Mouse (Mus musculus) CD4-positive, CD25-positive, alpha-beta regulatory T cell, adult 4 months (primary cell): Measurements from ENCODE around the gene Aff2. TPM values are rescaled to one million over a fixed set of nuclear protein-coding genes. Genes with fewer than 3 reads are reported as not detected.

Experiments
- ATAC-seq: one replicate; pipeline ENCODE4 v1.8.0; 2017
- polyA plus RNA-seq, 2 experiments: library from polyadenylated mRNA; unstranded; fragments of 100-300 nt; shearing (Covaris generic); gene quantifications; one replicate each; pipeline ENCODE4 v1.2.1; 2017

Aff2 gene
- polyA plus RNA-seq, 2 experiments from 2014 or later: not detected

- ATAC-seq: no peak
Observed at GRCm38 (mm10) chrX:69744962-69745597, 385.0 kb downstream of the Aff2 start.

GRCm38 (mm10) chrX:69801890-69802439, 441.9 kb downstream of the Aff2 start:
- no peak for ATAC-seq

GRCm38 (mm10) chrX:69802481-69802880, 442.4 kb downstream of the Aff2 start:
- no peak for ATAC-seq

GRCm38 (mm10) chrX:69811798-69812197, 451.7 kb downstream of the Aff2 start:
- no peak for ATAC-seq

GRCm38 (mm10) chrX:69815054-69815453, 455.0 kb downstream of the Aff2 start:
- ATAC-seq: no peak

- ATAC-seq: no peak
Observed at GRCm38 (mm10) chrX:69817679-69818078, 457.6 kb downstream of the Aff2 start.

GRCm38 (mm10) chrX:69818188-69818587, 458.1 kb downstream of the Aff2 start:
- ATAC-seq: no peak

GRCm38 (mm10) chrX:69867601-69868000, 507.5 kb downstream of the Aff2 start:
- ATAC-seq: no peak

GRCm38 (mm10) chrX:69891713-69892112, 531.6 kb downstream of the Aff2 start:
- no peak for ATAC-seq
